Comparison of ENCODE assay signal across 19 mouse cellular contexts in the genomic region with DNA sequence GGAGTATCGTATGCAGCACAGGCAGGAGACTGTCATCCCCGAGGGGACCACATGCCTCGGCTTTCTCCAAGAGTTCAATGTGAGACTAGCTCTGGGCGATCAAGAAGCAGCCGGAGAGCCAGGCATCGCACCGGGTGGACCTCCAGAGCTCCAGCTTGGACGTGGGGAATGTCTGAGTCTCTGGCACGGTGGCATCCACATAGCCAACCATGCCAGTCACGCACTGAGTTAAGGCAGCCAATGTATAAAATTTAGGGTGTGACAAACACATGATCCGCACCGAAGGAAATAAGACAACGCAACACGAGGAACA. TPM values are rescaled to one million over a fixed set of nuclear protein-coding genes. Genes with fewer than 3 reads are reported as not detected.
A peak's percentile ranks its signal among the peaks of the same experiment; 100 is the strongest.
DNase-seq lines count a peak whose midpoint lies in the region; ATAC-seq and TF ChIP-seq lines count a peak whose summit lies in the region.
"Had no signal": no experiment of that assay in that cellular context is flagged by ENCODE, and none has a peak within 500 bp of the region (broad histone marks: within the 10 kb centered on the region; RNA-seq: fewer than 3 reads in every experiment).

No protein-coding gene starts in this region.

- ATAC-seq in kidney, postnatal 0 days (replicated peaks; ENCODE audit: low FRiP score, low read depth) = no peak
- ATAC-seq in lung, postnatal 0 days = no peak
- ATAC-seq: activated CD4-positive, CD25-positive, alpha-beta regulatory T cell, adult 4 months; CD4-positive, CD25-positive, alpha-beta regulatory T cell, adult 4 months; forebrain, postnatal 0 days had no signal

- intact Hi-C loops in gastrocnemius, adult 2 months (cut with DNase I) = no loop called here

- no peaks in the 10 kb centered on the region for H3K9me3 ChIP-seq in kidney, postnatal 0 days (replicated peaks; ENCODE audit: low read length)
- H3K9me3 ChIP-seq in lung, postnatal 0 days (ENCODE audit: low read length) = no peaks in the 10 kb centered on the region
- H3K9me3 ChIP-seq in embryonic facial prominence, embryonic 10.5 days = no peaks in the 10 kb centered on the region
- H3K9me3 ChIP-seq: embryonic facial prominence, embryonic 12.5 days; embryonic facial prominence, embryonic 15.5 days; heart, embryonic 10.5 days; heart, embryonic 13.5 days; hindbrain, embryonic 12.5 days; hindbrain, embryonic 15.5 days had no signal

- no peak overlapping the region for H3K4me2 ChIP-seq in kidney, postnatal 0 days (ENCODE audit: low read length)
- no peak overlapping the region for H3K4me2 ChIP-seq in lung, postnatal 0 days (replicated peaks; ENCODE audit: low read depth, low read length)
- H3K4me2 ChIP-seq: embryonic facial prominence, embryonic 12.5 days; embryonic facial prominence, embryonic 15.5 days; heart, embryonic 13.5 days; hindbrain, embryonic 12.5 days; hindbrain, embryonic 15.5 days had no signal

- TF ChIP-seq EP300 in lung, postnatal 0 days (IDR thresholded peaks at IDR 0.05) = no peak

- H3K9ac ChIP-seq in kidney, postnatal 0 days (ENCODE audit: low read depth, low read length) = no peak overlapping the region
- no peak overlapping the region for H3K9ac ChIP-seq in lung, postnatal 0 days (replicated peaks; ENCODE audit: low read depth)
- H3K9ac ChIP-seq: embryonic facial prominence, embryonic 12.5 days; embryonic facial prominence, embryonic 15.5 days; forebrain, postnatal 0 days; hindbrain, embryonic 12.5 days; hindbrain, embryonic 15.5 days had no signal

- peak overlapping the region; percentile 17; the same call in 1 of the 2 replicates for H3K4me3 ChIP-seq in gastrocnemius, adult 2 months
- H3K4me3 ChIP-seq in kidney, postnatal 0 days (replicated peaks; ENCODE audit: low read depth, low read length) = no peak overlapping the region
- H3K4me3 ChIP-seq in lung, postnatal 0 days (ENCODE audit: low read depth, low read length) = no peak overlapping the region
- H3K4me3 ChIP-seq in embryonic facial prominence, embryonic 10.5 days = no peak overlapping the region
- H3K4me3 ChIP-seq: embryonic facial prominence, embryonic 12.5 days; embryonic facial prominence, embryonic 15.5 days; heart, adult 2 months; heart, embryonic 10.5 days; heart, embryonic 13.5 days; hindbrain, embryonic 12.5 days; hindbrain, embryonic 15.5 days had no signal

- H3K4me1 ChIP-seq in kidney, postnatal 0 days (replicated peaks; ENCODE audit: insufficient read depth, low read length) = peaks cover 68% of the 10 kb centered on the region
- peaks cover 50% of the 10 kb centered on the region for H3K4me1 ChIP-seq in lung, postnatal 0 days (ENCODE audit: insufficient read depth, low read depth, low read length)
- peaks cover 90% of the 10 kb centered on the region for H3K4me1 ChIP-seq in embryonic facial prominence, embryonic 10.5 days

- peak overlapping the region; percentile 53; the same call in 1 of the 2 replicates for H3K27ac ChIP-seq in gastrocnemius, adult 2 months
- H3K27ac ChIP-seq in kidney, postnatal 0 days = 0 out of 2 replicates have a peak overlapping the region, but pooled peaks have one; percentile 10
- H3K27ac ChIP-seq in lung, postnatal 0 days (ENCODE audit: low read length) = 0 out of 2 replicates have a peak overlapping the region, but pooled peaks have one; percentile 6
- H3K27ac ChIP-seq in embryonic facial prominence, embryonic 10.5 days (replicated peaks) = 0 out of 2 replicates have a peak overlapping the region, but pooled peaks have one; percentile 10
- H3K27ac ChIP-seq: embryonic facial prominence, embryonic 12.5 days; embryonic facial prominence, embryonic 15.5 days; heart, embryonic 10.5 days; heart, embryonic 13.5 days; hindbrain, embryonic 12.5 days; hindbrain, embryonic 15.5 days had no signal

- no peaks in the 10 kb centered on the region for H3K36me3 ChIP-seq in kidney, postnatal 0 days (ENCODE audit: insufficient read depth, low read length)
- no peaks in the 10 kb centered on the region for H3K36me3 ChIP-seq in lung, postnatal 0 days (ENCODE audit: insufficient read depth, low read length)
- no peaks in the 10 kb centered on the region for H3K36me3 ChIP-seq in embryonic facial prominence, embryonic 10.5 days (replicated peaks)
- H3K36me3 ChIP-seq: embryonic facial prominence, embryonic 12.5 days; embryonic facial prominence, embryonic 15.5 days; heart, embryonic 10.5 days; hindbrain, embryonic 12.5 days; hindbrain, embryonic 15.5 days had no signal

- DNase-seq in gastrocnemius, adult 2 months = no peak
- DNase-seq in gastrocnemius, adult 18-20 months (ENCODE audit: low spot score) = no peak
- DNase-seq in kidney, postnatal 0 days (ENCODE audit: low spot score) = no peak
- DNase-seq in kidney, postnatal 14 days = no peak
- no peak for DNase-seq in lung, postnatal 0 days (ENCODE audit: low spot score)
- no peak for DNase-seq in lung, postnatal 25 days (ENCODE audit: low spot score)
- no peak for DNase-seq in embryonic facial prominence, embryonic 10.5 days (ENCODE audit: low spot score)
- no peak for DNase-seq in testis, postnatal 14 days (ENCODE audit: low spot score)
- DNase-seq: adrenal gland, adult 8-10 months; forebrain, postnatal 0 days had no signal

- WGBS in kidney, postnatal 0 days = 75% methylated on average over 14 of the region's 14 CpGs
- 67% methylated on average over 14 of the region's 14 CpGs for WGBS in lung, postnatal 0 days
- WGBS in embryonic facial prominence, embryonic 10.5 days = 83% methylated on average over 14 of the region's 14 CpGs

- no peak for TF ChIP-seq CTCF in gastrocnemius, adult 2 months (IDR thresholded peaks at IDR 0.05)
- no peak for TF ChIP-seq CTCF in kidney, postnatal 0 days (IDR thresholded peaks at IDR 0.05; ENCODE audit: low read depth)
- TF ChIP-seq CTCF in lung, postnatal 0 days (IDR thresholded peaks at IDR 0.05) = no peak

- no peaks in the 10 kb centered on the region for H3K27me3 ChIP-seq in kidney, postnatal 0 days (ENCODE audit: insufficient read depth, low read length)
- no peaks in the 10 kb centered on the region for H3K27me3 ChIP-seq in lung, postnatal 0 days (replicated peaks; ENCODE audit: insufficient read depth, low read length)
- H3K27me3 ChIP-seq in embryonic facial prominence, embryonic 10.5 days (replicated peaks; ENCODE audit: low read depth, poor library complexity, severe bottlenecking) = no peaks in the 10 kb centered on the region
- H3K27me3 ChIP-seq: embryonic facial prominence, embryonic 12.5 days; embryonic facial prominence, embryonic 15.5 days; heart, embryonic 13.5 days; hindbrain, embryonic 12.5 days; hindbrain, embryonic 15.5 days had no signal

RNA-seq across cellular contexts. Expression of a gene that starts 15.9 kb away (rescaled TPM):
- total RNA-seq in gastrocnemius, adult 2 months (2021) = 10 to 100 TPM in 1 of 2 experiments, 1 to 10 TPM in 1; 7.6 to 10.1 TPM
- 1 to 10 TPM; 8.5 to 8.7 TPM for total RNA-seq in gastrocnemius, adult 18-20 months (2021)
- polyA plus RNA-seq in kidney, postnatal 0 days (2015; fragmentation: Nextera tagmentation; extraction: Ambion mirVana) = 30.3 and 33.1 TPM in 2 replicates
- 16.6 and 18.0 TPM in 2 replicates for polyA plus RNA-seq in lung, postnatal 0 days (2015; fragmentation: Nextera tagmentation; extraction: Ambion mirVana)
- polyA plus RNA-seq in embryonic facial prominence, embryonic 10.5 days (2016; fragmentation: Nextera tagmentation; extraction: Ambion mirVana) = 15.7 and 16.1 TPM in 2 replicates
